Mouse (Mus musculus) retina, embryonic 14.5 days (tissue): ENCODE data around the gene Birc5.
"Not testable (repeated sequence)": the region's sequence is repeated elsewhere in the genome, so short reads cannot be mapped to it uniquely, and the experiment has no call there.

Experiments
- DNase-seq: peaks from one replicate; pipeline ENCODE4 v3.0.0-alpha.2; 2015; ENCODE audit warnings: low spot score

Birc5 gene

DNA sequence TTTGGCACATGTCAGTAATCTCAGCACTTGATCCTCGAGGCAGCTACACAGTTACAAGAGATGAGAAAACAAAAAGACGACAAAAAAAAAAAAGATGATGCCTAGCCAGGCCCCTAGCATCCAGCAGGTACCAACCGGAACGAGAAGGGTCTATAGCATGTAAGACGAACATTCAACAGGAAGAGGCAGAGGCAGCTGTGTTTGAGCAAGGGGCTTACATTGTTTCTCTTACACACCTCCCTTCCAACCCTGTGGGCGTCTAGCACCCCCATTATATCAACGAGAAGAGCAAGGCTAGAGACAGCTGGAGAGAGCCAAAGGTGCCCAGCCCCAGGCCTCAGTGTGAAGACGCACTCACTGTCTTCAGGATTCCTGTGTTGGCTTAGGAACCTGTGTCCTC is 22.1 kb upstream of the Birc5 start:
- no peak for DNase-seq

DNA sequence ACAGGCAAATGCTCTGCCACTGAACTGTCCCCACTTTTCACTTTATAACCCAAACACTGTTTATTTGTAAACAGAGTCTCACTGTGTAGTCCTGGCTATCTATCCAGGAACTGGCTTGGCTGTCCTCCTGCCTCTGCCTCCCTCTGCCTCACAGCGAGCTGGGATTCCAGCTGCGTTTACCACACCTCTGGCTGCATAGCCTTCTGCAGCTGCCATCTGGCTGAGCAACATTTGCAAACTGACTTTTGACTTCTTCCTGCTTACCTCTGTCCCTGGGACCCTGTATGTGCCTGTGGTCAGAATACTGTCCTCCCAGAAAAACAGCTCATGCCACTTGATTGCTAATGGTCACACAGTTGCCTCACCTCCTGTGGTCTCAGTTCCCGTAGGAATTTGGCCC is 21.7 kb upstream of the Birc5 start:
- DNase-seq = no peak

DNA sequence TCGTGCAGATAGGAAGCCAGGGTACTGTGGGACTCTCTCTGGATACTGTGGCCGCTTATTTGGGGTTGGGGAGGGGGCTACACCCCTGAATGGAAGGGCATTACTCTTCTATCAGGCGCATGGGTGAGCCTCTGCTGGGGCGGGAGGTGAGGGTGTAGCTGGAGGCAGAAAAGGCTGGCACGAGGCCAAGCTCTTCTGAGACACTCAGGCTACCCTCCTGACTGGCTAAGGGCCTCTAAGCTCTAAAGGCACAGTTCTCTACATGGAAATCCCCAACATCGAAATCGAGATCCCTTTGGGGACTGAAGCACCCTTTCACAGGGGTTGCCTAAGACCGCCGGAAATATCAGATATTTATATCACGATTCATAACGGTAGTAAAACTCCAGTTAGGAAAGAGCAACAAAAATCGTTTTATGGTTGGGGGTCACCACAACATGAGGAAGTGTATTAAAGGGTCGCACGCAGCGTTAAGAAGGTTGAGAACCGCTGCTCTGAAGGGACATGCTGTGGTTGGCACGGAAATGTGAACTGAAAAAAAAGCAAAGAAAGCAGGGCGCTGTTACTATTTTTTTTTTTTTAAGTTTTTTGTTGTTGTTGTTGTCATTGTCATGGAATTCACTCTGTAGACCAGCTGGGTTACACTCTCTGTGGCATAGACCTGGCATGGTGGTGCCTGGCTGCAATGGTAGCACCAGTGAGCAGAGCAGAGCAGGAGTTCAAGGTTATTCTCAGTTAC is 20.7 kb upstream of the Birc5 start:
- no peak for DNase-seq

DNA sequence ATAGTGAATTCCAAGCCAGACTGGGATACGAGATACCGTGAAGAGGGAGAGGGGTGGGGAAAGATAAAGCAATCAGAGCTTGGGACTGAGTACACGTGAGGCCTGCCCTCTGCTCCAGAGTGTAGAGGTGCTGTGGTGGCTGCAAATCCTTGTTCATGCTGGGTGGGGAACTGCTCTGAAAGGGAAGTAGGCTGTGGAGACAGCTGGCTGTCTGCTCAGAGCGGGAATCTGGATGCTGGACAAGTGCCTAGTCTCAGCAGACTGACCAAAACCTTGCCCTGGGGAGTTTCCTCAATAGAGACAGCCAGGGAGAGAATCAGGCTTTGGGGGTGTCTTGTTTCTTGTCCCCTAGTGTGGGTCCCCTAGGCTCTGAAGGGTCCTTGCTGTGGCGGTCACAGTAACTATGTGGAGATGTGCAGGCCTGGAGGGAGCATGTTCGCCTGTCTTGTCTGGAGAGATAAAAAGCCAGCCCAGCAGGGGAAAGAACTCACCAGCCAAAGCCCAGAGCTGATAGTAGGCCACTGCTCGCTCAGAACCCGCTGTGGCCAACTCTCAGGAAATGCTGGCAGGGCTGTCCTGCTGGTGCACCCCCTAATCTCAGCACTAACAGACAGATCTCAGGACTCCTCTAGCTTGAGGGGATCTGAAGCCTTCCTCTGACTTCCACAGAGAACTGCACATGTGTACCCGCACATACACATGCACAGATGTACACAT is 20.0 kb upstream of the Birc5 start:
- DNase-seq = no peak

DNA sequence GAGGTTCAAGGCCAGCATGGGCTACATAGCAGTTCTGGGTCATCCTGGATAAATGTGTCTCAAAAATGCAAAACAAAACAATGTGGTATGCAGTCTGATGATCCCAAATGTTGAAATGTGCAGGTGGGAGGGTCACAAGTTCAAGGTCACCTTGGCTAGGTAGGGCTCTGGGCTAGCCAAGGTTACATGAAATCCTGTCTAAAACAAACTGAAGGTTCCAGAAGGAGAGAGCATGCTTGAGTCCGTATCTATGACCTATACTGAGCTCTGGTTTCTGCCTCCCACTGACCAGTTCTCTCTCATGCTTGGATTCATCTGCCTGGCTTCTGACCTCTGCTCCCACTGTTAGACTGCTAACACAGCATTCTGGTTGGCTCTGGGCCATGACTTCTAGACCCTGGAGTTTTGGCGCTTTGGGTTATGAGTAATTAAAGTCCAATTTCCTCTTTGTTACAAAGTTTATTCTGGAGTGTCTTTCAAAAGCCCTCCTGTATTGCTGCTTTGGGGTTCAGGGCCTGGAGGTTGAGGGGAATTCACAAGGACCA is 19.3 kb upstream of the Birc5 start:
- no peak for DNase-seq

DNA sequence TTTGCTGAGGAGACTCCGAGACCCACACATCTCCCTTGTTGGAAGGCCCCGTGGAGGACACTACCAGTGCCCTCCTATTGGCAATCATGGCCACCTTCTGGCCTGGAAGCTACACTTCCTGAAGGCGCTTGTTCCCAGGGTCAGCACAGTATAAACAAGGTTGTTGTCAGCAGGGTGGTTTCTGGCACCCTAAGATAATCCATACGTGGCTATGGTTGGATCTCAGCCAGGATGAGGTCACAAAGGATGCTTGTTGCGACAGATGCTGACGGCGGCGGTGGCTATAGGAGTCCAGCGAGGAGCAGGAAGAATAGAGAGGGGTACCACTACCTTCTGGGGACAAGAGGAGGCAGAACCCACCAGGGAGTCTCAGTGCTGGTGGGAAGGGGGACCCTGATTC is 18.6 kb upstream of the Birc5 start:
- DNase-seq = no peak

DNA sequence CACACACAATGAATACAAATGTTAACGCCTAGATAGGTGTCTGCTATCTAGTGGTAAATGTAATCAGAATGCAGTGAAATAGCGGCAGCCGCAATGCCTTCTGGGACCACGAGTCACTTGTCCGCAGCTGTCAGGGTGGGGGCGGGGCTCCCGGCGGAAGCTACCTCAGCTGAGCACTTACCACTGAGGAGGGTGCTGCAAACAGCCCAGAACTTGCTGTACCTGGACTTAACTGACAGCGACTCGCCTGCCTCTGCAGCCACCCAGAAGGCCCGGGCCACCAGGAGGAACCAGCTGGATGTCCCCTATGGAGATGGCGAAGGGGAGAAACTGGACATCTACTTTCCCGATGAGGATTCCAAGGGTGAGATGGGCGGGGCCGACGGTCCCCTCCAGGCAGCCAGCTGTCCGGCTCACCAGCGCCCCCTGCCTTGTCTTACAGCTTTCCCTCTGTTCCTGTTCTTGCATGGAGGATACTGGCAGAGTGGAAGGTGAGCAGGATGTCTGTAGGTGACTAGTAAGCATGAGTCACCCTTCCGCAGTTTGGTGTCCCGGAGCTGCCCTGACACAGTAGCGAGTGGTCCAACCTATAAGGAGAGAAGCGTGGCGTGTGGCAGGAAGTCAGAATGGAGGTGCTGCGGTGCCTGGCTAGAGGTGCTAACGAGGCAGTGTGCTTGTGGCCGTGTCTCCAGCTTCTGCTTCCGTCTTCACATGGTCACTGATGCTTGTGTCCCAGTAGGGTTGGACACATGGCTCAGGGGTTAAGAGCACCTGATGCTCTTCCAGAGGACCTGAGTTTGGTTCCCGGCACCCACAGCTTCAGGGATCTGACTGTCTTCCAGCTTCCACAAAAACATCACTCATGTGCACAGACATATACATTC is 16.7 kb upstream of the Birc5 start:
- peak; percentile 87 for DNase-seq

DNA sequence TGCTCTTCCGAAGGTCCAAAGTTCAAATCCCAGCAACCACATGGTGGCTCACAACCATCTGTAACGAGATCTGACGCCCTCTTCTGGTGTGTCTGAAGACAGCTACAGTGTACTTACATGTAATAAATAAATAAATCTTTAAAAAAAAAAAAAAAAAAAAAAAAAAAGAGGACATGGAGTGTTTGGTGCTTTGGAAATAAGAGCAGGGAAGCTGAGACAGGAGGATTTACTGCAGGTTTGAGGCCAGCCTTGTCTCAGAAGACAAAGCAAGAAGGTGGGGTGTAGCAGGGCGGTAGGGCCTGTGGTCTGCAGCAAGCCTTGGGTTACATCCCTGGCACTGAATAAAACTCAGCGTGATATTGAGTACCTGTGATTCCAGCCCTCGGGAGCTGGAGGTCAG is 15.5 kb upstream of the Birc5 start:
- not testable (repeated sequence) for DNase-seq

DNA sequence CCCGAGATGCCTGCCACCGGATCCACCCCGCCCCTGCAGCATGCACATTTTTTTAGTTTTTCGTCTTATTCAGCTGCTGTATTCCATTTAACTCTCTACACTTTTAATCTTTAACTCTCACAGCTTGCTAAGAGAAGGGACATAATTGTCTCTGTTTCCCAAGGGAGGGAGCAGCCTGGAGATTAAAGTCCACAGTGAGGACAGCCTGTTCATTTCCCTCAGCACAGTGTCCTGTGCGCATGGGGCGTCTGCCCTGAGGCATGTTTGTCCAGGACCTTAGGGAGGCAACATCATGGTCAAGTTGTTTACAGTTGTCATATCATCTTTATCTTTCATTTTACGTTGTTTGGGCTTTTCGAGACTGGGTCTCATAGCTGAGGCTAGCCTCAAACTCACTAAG is 15.0 kb upstream of the Birc5 start:
- no peak for DNase-seq

DNA sequence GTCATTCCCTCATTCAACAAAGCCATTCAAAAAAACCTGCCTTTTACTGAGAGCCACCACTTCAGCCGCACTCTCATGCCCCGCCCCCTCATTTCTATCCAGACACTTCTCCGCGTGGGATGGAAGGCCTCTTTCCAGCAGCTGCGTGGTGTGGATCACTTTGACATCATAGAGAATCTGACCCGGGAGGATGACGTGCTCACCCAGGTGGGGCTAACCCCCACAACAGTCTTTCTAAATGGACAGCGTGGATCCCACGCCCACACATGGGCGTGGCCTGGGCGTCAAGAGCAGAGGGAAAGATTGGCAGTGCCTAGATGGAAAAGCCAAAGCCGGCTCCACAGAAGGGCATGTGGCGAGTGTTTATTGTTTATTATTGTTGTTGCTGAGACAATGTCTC is 12.7 kb upstream of the Birc5 start:
- DNase-seq = no peak

DNA sequence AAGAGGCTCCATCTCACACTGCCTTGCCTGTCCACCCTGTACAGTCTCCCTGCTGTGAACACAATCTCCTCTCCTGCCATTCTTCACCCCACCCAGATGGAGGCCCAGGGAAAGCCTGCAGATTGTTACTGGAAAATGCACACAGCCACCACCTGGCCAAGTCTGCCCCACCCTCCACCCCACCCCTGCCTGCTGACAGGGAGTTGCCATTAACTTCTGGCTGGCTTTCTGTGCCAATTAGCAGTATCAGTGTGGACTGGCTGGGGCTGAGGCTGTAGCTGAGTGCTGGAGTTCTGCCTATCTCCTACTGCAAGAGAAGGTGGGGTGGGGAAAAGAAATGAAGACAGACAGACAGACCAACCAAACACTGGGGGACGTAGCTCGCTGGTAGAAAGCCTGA is 10.5 kb upstream of the Birc5 start:
- DNase-seq = no peak

DNA sequence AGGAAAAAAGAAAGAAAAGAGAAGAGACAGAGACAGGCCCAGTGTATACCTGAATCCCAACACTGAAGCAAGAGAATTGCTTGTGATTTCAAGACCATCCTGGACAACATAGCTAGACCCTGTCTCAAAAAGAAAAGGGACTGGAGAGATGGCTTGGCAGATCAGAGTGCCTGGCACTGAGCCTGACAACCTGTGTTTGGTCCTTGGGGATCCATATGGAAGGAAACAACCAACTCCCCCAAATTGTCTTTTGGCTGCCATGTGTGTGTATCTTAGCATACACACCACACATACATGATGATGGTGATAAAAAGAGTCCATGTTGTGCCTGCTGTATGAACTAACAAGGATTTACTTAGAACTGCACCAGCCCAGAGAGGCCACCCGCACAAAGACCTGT is 10.0 kb upstream of the Birc5 start:
- DNase-seq = no peak

DNA sequence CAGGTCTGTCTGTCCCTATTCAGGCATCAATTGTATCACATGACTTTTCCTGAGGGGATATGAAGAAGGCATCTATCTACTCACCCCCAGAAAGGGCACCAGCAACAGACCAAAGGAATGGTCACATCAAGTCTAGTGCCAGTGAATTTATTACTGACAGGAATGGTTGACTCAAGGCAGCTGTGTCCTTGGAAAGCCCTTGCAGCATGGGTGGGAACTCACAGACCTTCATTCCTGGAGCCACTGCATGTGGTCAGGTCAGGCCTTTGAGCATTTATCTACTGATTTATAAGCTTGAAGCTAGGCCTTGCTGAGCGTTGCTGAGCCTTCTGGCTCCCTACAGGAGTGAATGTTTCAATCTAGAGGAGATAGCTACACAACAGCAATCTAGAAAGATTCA is 8.1 kb upstream of the Birc5 start:
- DNase-seq = no peak

DNA sequence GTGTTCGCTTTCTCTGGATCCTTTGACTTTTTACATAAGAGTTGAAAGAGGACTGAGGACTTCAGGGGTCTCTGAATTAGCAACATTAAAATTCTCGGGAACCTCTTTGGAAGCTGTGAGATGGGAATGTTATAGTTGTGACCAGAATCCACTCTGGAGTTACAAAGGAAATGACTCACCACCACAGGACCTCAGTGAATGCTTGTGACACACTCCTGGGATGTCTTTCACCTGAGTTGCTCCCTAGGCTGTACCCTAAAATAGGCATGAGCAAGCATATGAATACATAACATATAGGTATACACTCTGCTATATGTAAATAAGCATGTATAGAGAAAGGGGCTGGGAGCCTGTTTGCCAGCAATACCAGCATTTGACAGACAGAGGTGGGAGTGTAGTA is 5.6 kb upstream of the Birc5 start:
- DNase-seq = no peak

DNA sequence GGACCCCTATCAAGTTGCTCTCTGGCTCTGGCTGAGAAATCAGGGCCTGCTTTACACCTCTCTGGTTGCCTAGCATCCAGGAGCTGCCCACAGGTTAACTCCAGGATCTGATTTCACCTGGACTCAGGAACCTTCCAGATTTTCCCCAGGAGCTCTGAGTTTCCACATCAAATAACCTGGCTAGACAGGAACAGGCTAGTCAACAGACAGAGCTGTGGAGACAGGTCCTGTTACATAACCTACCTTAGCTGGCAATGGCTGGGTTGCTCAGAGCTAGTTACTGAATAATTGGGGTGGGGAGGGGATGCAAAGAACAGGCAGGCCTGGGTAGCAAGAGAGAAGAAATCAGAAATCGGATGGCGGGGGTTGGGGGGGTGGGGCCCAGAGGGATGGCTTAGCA is 4.1 kb upstream of the Birc5 start:
- DNase-seq = no peak

DNA sequence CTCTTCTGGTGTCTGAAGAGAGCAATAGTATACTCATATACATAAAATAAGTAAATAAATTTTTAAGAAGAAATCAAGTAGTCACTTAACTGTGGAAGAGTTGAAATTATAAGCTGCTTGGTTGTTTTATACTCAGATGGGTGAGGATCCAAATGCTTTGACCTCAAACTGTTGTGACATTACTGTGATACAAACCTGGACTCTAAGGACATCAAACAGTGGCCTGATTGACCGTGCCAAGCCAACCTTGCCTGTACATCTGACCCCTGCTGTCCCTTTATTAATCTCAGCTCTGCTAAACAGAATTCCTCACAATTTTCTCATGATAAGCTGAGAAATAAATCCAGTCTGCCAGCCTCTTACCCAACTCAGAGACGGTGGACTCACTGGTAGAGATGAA is 3.4 kb upstream of the Birc5 start:
- no peak for DNase-seq

DNA sequence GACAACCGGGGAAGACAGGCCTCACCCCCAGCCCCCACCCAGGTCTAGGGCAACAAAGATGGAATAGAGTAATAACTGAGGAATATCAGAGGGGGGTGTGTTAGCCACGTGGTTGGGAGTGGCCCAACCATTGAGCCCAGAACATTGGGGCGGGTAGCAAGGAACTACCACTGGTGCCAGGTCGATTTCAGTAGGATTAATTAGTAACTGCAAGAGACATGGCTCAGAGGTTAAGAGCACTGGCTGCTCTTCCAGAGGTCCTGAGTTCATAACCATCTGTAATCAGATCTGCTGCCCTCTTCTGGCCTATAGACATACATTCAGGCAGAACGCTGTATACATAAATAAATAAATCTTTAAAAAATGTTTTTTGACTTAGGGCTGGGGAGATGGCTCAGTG is 2.4 kb upstream of the Birc5 start:
- no peak for DNase-seq

DNA sequence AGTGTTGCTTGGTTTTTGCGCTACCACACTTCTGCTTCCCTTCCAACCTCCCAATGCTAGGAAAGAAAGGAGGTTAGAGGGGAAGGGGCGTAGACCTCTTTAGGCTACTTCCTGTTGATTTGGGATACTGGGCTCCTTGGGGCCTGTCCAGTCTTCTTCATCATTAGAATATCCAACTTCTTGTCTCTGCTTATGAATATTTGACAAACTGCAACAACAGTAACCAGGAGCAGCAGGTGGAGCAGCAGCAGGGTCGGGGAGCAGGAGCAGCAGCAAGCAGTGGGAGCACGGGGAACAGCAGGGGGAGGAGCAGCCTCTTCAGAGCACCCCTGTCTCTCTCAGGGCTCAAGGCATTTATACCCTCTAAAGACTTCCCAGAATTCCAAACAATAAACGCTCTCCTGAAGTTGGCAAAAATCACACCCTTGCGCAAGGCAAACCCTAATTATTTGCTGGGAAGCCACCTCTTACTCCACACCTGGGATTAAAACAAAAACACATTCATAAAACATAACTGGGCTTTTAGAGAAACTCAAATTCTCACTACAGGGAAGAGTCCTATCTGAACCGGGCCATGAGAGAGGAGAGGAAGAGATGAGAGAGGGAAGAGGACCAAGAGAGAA is 1.3 kb upstream of the Birc5 start:
- DNase-seq = no peak

DNA sequence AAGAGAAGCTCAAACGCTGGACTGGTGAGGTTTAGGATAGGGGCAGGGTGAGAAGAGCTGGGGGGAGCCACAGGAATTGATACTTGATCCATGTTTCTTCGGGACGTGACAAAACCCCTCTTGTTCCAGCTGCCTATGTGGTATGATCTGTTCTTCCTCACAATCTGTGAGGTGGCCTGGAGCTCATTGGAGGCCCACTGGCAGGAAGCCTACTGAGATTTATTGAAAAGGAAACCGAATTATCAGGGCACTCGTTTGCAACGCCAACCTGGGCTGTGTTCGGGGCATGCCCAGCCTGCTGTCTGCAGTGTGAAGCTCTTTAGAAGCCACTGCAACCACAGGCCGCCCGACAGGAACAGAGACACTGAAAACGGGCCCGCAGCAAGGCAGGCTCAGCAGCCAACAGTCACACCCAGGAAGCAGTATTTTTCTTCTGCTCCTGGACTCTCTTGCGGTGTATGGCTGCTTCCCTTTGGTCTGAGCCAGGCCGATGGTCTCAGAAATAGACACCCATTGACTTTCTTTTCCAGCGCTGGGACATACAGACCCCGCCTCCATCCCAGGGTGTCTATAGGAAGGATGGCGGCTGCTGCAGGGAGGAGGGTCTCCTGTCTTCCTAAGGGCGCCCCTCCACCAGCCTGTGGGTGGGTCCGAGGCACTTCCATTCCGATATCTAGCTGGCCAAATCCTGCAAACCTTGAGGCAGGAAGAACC is 623 bp upstream of the Birc5 start:
- no peak for DNase-seq

DNA sequence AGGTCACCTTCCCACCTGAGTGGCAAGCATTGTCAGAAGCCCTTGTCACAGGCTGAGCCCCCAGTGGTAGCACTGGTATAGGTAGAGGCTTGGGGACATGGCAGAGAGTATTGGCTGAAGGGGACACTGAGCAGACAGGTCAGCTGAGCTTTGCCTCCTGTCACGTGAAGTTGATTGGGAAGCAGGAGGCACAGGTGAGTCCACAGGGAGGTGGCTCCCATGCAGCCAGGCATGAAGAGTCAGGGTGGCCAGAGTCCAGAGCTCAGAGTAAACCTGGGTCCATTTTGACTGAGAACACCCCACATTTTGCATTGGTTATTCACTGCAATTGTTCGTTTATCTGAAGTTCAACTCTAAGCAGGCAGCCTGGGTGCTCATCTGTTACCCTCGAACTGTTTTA is 3.8 kb downstream of the Birc5 start:
- DNase-seq = no peak

DNA sequence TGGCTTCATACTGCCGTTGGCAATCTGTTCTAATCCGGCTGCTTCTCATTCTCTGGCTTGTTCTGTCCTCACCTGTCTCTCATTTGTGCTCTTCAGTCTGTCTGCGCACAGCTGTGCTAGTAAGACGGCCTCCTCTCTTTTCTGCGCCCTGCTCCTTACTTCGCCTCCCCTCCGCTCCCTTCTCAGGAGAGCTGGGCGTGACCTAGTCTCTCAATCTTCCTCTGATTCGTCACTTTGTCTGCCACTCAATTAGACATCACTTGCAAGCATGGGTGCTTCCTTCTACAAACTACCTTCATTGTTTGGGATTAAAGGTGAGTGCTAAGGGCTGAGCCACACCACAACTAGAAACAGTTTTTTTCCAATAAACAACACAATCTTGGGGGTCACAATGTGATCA is 5.2 kb downstream of the Birc5 start:
- DNase-seq = no peak

DNA sequence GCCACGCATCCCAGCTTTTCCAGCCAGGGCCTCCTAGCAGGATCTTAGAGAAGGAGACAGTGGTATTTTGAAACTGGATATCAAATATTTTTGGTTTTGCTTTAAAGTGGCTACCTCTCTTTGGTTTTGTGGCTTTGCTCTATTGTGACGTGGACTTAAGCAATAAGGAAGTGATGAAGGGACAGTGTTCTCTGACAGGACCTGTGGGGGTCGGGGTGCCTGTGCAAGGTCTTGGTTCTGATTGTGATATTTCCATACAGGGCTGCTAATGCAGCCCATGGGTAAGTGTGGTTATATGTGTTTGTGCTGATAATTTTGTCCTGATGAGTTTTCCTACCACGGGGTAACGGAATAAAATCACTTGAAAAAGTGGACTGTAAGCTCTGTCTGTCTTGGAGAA is 6.3 kb downstream of the Birc5 start:
- no peak for DNase-seq
